Mouse (Mus musculus): ENCODE measurements at regions not wholly inside any gene's neighbourhood (a gene's known extent, or its start where the extent isn't known, plus 50 kb on each side); places are given as distances from the start of the nearest gene placed in this dataset.
"Not testable (repeated sequence)": the region's sequence is repeated elsewhere in the genome, so short reads cannot be mapped to it uniquely, and the experiment has no call there.

DNA sequence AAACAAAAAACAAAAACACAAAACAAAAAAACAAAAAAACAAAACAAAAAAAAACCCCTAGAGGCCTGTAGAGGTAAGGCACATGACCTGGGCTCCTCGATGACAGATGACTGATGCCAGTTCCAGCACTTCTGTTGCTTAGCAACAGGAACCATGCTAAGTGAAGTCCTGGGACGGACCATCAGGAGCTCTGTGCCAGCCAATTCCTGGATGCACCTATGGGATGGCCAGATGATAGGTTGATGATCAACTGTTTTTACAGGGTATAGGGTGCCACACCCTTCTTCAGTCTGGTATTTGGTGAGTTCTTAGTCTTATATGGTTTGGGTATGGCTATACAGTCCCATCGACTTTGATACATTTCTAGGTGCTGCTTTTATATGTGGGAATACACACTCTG lies 209.9 kb downstream of the Med10 start:
- no peak for DNase-seq (ENCODE audit: low spot score in 2 of 2)

DNA sequence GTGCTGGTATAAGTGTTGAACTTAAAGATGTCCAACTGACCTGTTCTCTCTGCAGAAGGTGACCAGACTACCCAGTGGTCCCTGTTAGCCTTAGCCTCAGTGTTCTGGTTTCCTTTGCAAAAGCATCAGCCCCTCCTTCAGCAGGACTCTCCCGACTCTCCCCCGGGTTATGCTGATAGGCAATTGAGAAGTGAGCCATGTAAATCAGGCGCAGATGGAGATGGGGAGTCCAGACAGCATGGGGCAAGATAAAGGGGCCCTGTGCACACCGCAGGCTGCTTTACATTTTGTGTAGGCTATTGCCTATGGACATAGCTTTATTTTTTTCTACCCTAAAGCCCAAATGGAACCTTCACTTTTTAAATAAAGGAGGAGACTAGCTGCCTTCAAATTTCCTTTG lies 213.0 kb downstream of the Med10 start:
- no peak for DNase-seq (ENCODE audit: low spot score in 2 of 2)

DNA sequence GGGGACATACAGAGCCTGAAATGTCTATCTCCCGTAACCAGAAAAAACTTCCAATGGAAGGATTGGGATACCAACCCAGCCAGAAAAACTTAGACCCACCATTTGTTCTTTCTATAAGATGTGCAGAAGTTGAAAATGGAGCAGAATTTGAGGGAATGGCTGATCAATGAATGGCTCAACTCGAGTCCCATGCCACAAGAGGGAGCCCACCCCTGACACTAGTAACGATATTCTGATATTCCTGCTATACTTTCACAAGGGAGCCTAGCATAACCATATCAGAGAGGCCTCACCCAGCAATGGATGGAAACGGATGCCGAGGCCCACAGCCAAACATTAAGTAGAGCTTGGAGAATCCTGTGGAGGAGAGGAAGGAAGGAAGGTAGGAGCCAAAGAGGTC lies 215.3 kb downstream of the Med10 start:
- DNase-seq (ENCODE audit: low spot score in 2 of 2): no peak

DNA sequence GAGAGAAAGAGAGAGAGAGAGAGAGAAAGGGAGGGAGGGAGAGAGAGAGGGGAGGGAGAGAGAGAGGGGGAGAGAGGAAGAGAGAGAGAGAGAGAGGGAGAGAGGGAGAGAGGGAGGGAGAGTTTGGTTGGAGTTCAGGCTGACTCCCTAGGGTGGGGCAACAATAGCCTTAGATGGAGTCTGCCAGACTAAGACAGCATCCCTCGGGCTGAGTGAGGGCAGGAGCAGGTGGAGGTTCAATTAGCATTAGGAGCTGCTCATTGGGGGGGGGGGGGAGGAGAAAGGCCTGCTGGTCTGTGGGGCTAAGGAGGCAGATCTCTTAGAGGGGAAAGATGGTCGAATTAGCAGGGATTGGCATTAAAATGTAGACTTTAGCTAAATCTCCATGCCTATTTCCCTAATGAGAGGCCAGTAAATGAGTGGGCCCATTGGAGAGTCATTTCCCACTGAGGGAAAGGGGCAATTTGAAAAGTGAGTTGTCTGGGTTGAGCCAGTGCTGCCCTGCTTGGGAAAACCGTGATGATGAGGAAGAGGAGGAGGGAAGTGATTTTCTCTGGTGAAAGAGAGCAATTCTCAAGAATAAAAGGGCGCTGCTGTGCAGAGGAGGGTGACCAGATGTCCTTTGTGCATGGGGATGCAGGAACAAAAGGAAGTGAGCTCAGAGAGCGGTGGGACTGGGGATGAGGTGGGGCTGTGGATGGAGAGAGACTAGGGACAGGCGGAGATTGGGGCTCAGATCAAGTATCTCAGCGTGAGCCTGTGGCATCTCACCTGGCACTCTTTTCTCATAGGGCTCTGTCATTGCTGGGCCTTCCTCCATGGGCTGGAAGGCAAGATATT lies 218.0 kb downstream of the Med10 start:
- no peak for DNase-seq (ENCODE audit: low spot score in 2 of 2)

DNA sequence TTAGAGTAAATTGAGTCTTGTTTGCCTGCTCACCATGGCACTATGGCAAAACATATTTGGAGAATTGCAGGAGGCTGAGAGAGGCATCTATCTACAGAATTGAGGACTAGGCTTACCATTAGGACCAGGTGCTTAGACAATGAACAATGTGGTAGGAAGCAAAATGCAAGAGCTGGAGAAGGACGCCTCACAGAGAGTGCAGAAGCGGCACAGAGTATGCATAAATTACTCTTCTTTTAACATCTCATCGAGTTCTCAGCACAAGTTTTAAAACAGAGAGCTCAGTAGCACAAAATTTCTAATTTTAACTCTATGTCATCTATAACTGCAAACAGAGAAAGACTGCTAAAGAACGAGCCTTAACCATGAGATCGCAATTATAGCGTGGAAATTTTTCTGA lies 231.1 kb downstream of the Med10 start:
- DNase-seq (ENCODE audit: low spot score in 2 of 2): no peak

DNA sequence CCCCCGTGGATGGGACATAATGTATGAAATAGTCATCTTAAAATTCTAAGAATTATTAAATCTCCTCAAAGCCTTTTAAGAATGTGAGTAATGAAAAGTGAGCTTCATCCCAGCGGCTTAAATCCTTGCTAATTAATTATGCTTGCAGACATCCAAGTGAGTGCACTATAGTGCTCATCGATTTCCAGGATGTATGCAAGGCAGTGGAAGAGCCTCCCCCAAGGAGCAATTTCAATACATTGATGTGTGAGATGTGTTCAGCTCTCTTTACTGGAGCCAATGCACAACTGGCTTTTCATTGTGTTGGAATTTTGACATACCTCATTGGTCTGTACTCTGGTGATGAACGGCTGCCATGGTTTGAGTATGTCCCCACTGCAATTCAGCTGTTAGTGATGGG lies 231.6 kb downstream of the Med10 start:
- no peak for DNase-seq (ENCODE audit: low spot score in 2 of 2)

DNA sequence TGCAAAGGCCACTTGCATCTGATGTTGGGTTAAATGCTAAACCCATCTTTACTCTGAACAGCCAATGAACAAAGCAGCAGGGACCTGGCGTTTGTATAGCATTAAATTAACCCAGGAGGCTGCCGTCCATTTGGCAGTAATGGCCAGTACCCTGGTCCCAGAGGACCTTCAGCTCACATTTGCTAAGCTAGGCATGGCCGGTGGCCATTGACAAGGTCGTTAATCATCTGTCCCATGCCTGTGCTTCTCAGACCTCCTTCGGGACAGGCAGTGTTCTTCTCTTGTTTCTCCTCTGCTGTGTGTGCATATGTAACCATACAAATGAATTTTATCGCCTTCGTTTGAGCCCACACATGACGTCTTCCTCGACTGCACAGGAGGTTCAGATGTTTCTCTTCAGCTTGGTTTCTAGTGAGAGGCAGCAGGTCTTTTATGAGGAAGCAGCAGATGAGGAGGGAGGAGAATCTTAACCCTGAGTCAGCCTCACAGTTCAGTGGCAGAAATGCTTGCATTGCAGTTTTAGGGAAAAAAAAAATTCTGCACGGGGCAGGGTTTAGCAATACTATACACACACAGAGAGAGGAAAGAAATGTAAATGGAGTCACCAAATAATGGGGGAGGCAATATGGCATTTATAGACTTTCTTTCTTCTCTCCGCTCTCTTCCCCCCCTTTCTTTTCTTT lies 235.9 kb downstream of the Med10 start:
- DNase-seq (ENCODE audit: low spot score in 2 of 2): no peak

DNA sequence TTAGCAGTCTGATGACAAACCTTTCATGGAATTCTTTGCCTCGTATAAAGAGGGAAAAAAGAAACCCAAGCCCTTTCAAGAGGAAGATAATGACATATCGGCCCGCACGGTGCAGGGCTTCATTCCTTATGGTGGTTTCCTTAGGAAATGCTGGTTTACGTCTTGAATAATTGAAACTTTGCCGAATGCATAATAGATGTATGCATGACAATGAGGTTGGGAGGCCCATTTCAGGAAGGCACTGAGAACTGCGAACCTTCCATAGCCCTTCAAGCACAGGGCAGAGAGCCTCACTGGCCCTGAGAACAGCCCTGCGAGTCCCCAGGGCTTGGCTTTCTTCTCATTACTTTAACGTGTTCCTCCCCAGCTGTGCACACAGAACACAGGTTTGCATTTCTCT lies 255.7 kb downstream of the Med10 start:
- DNase-seq (ENCODE audit: low spot score in 2 of 2): no peak

DNA sequence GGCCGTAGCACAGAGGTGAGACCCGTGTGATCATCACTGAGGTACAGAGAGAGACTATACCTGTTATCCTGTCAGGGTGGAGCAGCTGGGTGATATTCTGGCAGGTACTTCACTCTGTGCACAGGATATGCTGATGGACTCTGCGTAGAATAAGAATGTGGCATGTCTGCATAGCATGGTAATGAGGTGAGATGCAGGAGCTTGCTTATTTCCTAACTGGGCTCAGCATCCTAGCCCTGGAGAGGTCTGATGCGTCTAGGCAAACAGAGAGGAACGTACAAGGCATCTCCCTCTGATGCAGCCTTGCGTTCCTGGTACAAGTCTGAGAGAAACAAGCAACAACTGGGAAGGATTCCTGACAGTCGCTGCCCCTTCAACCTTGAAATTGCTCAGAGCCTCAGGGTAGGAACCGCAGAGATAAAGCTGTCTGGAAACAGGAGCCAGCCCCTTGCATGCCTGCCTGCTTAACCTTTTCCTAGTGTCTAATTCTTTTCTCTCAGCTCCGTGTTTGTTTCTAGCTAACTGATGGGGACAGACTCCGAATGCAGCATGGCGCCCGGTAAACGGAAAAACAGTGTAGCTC lies 259.3 kb downstream of the Med10 start:
- no peak for DNase-seq (ENCODE audit: low spot score in 2 of 2)

DNA sequence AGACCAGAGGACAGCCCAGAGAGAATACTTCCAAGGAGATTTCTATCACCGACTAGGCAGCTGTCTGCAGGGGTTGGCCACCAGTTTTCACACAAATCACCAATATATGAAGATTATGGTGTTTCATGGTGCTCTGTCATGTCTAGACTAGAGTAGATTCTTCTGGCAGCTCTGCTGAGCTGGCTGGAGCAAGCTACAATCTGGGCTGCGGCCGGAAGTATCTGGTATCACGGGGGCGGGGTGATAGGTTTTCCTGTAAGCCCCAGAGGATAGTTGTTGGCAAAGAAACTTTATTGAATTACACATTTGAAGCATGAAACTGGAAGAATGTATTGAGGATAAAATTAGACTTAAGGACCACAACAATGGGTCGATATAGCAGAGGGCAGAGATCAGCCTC lies 271.5 kb downstream of the Med10 start:
- DNase-seq (ENCODE audit: low spot score in 2 of 2): no peak

DNA sequence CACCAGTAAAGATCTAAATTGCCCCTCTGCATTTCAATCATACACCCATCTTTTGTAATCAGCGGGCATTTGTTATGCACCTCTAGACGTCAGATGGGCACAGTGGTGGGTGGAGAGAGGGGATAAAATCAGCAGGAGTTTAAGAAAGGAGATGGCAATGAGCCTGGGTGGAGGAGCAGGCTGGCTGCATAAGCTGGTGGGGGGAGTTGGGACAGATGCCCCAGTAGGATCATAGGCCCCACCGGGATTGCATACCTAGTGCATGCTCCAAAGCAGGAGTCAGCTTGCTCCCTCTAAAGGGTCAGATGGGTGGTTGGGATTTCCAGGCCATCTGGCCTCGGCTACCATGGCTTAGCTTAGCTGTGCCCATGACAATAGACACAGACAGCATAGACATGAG lies 273.2 kb downstream of the Med10 start:
- no peak for DNase-seq (ENCODE audit: low spot score in 2 of 2)

DNA sequence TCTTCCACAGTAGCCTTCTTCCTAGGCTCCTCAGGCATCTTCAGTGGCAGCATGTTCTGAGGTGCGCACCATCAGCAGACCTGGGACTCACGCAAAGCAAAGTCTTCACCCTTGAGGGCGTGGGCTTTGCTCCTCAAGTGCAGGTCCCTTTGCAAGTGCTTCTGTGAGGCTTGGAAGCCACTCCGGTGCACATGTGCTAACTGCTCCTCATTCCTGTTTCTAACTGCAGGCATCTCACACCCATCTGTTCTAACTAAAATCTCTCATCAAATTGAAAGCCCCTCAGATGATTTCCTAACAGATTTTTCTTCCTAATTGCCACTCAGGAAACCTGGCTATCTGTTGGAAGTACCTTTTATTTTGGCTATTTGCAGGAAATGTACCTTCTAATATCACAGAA lies 278.9 kb downstream of the Med10 start:
- DNase-seq (ENCODE audit: low spot score in 2 of 2): no peak

DNA sequence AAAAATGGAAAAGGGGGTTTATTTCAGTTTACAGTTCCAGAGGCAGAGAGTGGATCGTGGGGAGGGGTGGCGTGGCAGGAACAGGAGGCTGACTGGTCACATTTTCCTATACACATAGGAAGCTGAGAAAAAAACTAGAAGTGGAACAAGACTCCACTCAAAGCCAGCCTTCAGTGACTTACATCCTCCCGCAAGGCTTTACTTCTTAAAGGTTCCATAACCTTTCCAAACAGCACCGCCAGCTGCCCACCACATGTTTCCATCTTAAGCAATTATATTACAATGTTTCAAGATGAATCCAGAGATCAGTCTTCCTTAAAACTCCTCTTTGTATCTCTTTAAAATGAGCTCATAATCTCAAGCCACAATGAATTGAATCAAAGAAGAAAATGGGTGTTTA lies 290.7 kb downstream of the Med10 start:
- no peak for DNase-seq (ENCODE audit: low spot score in 2 of 2)

DNA sequence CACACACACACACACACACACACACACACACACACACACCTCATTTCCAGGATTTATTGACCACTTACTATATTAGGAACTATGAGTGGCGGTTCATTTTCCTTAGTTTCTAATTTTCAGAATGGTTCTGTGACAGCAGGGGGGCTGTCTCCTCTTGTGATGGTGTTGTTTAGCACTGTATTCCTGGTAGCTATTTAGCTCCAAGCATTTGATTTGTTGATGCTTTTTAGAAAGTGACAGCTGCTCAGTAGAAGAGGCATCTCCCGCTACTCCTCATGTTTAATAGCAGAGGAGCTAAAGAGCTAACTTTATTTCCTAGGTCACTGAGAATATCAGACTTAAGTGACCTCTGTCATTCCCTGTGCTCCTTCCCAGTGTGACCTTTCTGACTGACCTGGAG lies 291.8 kb downstream of the Med10 start:
- no peak for DNase-seq (ENCODE audit: low spot score in 2 of 2)

DNA sequence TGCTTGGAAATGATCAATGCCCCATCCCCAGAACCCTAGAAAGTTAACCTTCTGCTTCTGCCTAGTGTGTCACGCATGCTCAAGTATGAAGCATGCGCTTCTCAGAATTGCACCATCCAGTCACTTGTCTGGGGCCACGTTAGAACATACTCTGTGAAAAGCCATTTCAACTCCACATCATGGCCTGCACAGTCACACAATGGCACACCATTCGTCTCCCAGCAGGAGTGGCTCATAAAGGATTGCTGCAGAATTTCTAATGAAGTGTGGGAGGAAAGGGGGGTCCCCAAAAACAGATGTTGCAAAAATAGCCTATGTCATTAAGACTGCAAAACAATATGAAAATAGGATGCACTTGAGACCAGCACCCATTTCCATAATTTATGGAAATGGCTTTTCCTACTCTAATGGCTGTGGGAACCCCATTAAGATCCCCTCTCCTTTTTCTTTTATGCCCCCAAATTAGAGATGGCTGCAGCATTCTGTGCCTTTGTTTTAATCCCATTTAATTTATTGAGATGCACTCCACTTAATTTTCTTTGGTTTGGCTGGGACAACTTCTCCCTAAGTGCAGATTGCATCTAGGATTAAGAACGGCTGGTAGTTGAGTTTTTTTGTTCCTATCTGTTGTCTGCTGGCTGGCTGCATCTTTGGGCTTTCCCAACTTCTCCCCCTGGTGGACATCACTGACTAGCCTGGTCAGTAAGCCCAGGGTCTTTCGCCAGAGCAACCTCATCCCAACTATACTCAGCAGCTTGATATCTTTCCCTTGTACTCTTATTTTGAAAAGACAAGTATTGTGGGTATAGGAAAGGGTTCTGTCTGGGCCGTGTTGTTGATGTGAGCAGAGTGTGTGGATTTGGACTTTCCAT lies 294.5 kb downstream of the Med10 start:
- DNase-seq (ENCODE audit: low spot score in 2 of 2): no peak

DNA sequence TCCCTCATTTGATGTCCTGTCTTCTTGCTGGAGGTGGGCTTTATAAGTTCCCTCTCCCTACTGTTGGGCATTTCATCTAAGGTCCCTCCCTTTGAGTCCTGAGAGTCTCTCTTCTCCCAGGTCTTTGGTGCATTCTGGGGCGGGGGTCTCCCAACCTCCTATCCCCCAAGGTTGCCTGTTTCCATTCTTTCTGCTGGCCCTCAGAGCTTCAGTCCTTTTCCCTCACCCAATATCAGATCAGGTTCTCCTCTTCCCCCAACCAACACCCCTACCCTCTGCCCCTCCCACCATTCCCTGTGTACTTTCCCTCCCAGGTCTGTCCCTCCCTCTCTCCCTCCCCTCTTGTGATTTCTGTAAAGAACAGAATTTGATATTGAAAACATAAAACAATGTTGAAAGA lies 297.9 kb downstream of the Med10 start:
- DNase-seq (ENCODE audit: low spot score in 2 of 2): not testable (repeated sequence)

DNA sequence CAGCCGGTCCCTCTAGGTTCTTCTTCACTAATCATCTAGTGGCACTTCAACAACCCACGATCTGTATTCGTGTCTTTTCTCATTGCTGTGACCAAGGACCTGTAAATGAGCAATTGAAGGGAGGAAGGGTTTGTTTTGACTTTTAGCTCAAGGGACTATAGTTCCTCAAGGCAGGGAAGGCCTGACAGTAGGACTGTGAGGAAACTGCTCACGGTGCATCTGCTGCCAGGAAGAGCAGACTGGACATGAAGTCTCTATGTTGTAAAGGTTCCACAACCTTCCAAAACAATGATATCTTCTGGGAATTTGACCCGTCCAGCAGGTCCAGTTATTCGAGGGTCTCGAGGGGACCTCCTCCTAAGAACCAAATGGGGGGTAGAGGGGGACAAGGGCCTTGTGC lies 300.8 kb downstream of the Med10 start:
- no peak for DNase-seq (ENCODE audit: low spot score in 2 of 2)

DNA sequence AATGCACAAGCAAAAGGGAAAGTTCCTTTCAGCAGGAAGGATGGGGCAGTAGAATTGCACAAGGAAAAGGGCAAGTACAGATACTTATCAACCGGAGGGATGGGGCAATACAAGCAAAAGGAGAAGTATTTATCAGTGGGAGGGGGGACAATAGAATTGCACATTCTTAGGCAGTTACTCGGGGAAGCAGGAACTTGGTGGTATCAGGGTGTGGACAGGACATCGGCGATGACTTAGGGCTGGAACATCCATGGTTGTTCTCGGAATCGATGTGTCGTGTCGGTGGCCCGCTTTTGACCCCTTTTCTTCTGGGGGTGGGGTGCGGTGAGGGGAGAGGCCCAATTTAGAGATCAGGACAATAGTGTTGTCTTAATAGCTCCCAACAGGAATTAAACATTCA lies 301.3 kb downstream of the Med10 start:
- not testable (repeated sequence) for DNase-seq (ENCODE audit: low spot score in 2 of 2)

DNA sequence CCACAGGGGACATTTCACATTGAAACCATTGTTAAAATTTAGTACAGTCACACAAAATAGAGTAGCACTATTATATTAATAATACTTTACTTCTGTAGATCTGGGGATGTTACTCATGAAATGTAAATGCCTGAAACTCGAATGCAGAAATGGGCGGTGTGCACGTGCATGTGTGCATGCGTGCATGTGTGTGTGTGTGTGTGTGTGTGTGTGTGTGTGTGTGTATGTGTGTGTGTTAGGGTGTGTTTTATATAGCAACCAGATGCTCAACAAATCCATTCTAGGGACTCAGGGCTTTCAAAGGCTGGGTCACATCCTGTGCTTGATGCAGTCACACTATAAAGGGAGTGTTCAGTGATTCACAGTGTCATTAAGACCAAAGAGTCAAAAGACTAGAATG lies 301.7 kb downstream of the Med10 start:
- no peak for DNase-seq (ENCODE audit: low spot score in 2 of 2)

DNA sequence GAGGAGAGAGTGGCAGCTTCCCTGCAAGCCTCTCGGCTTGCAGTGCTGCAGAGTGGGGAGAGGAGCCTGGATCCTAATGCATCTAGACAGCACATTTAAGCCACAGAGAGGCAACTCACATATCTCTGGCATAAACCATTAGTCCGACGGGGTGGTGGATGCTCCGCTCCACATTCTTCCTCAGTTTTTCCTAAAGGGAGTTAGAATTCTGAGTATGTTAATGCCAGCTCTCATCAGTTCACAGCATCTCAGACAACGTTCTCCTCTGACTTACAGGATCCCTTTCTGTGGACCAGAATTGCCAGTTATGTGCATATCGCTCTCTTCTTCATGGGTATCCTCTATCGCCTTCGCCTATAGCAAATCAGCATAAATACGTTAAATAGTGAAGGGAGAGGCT lies 313.4 kb downstream of the Med10 start:
- DNase-seq (ENCODE audit: low spot score in 2 of 2): no peak

DNA sequence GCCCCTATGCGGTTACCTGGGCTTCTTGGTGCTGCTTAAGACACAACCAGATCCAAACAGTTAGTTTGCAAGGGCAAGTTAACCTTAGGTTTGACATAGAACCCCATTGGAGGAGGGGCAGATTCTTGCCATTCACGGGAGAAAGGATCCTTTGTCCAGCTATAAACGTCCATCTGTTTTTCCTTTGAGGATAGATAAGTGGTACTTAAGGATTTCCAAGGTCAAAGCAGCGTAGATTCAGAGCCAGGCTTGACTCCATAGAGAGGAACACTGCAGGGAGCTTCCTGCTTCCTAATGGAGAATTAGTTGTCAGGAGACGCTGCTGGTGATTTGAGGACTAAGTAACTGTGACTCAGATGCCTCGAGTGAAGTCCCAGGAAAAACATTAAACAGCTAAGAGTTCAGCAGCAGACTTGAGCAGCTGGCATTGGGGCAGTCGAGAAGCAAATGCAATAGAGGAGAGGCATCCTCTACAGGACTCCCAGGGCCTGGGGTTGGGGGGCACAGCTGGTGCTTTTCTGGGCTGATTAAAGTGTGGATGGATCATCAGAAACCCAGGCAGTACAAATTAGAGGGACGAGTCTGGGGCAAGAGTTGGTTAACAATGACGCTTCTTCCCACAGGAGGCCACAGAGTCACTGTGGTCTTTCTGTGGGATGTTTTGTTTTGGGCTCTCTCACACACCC lies 322.8 kb downstream of the Med10 start:
- DNase-seq (ENCODE audit: low spot score in 2 of 2): no peak

DNA sequence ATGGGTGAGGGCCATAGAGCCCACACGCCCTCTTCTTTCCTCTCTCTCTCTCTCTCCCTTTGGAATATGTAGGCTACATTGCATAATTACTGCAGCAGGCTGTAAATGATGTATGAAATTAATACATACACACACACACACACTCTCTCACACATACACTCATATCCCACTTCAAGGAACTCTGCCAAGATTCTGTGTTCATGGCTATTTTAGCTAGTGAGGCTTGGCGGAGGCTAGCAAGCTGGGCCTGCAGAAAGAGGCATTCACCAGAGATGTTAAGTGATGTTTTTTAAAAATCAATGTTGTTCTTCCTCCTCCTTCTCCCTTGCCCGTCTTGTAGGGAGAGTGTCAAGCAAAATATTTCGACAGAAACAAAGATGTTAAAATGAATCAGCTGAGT lies 325.1 kb downstream of the Med10 start:
- DNase-seq (ENCODE audit: low spot score in 2 of 2): no peak

Measured in spleen, postnatal 36 days (tissue).